Mouse (Mus musculus): ENCODE measurements around the gene Pacrg. TPM values are rescaled to one million over a fixed set of nuclear protein-coding genes. Genes with fewer than 3 reads are reported as not detected.

Gene Pacrg
- total RNA-seq (2023) = under 1 TPM in 1 of 2 experiments, not detected in 1; 0.38 TPM

GRCm38 (mm10) chr17:10840148-10840707 is at the start of gene Pacrg, which contains the start of gene Prkn:
Pacrg (minus strand) TSS chr17:10840311.
Prkn (plus strand) TSS chr17:10840384.

Other genes starting within 250 kb of the Pacrg start
- gene Prkn, start 73 bp upstream of the Pacrg start, total RNA-seq (2023) = under 1 TPM in 1 of 2 experiments, not detected in 1; 0.12 TPM

Measured in B cell, adult 67 days (primary cell).